Mouse (Mus musculus) liver, embryonic 16.5 days (tissue): ENCODE data around the gene Cdh15. TPM values are rescaled to one million over a fixed set of nuclear protein-coding genes. Genes with fewer than 3 reads are reported as not detected.

Experiments
- ATAC-seq: fragments of 200-750 bp; cut with Nextera tagmentation; 2 replicates; pipeline ENCODE4 v1.8.0; 2017; ENCODE audit warnings: low read depth, mild to moderate bottlenecking, moderate number of reproducible peaks, moderate library complexity
- H3K27ac ChIP-seq: fragments of 300-500 bp; sonication (generic); 2 replicates; pipeline ENCODE4 v1.5.1; 2014; ENCODE audit warnings: mild to moderate bottlenecking, low read length
- H3K27me3 ChIP-seq: fragments of 300-500 bp; sonication (generic); 2 replicates; pipeline ENCODE4 v1.6.1; 2014; ENCODE audit warnings: low read depth, low read length, mixed read lengths; ENCODE audit not compliant: control insufficient read depth, insufficient read depth
- H3K36me3 ChIP-seq: fragments of 300-500 bp; sonication (generic); 2 replicates; pipeline ENCODE4 v1.6.1; 2014; ENCODE audit warnings: mild to moderate bottlenecking; ENCODE audit not compliant: control insufficient read depth, insufficient read depth
- H3K4me1 ChIP-seq: fragments of 300-500 bp; sonication (generic); 2 replicates; pipeline ENCODE4 v1.6.1; 2014; ENCODE audit warnings: low read depth, low read length, mixed read lengths; ENCODE audit not compliant: control insufficient read depth
- H3K4me2 ChIP-seq: fragments of 300-500 bp; sonication (generic); 2 replicates; pipeline ENCODE4 v1.6.1; 2014; ENCODE audit warnings: low read depth, low read length, mixed read lengths
- H3K4me3 ChIP-seq: fragments of 300-500 bp; sonication (generic); 2 replicates; pipeline ENCODE4 v1.5.1; 2014; ENCODE audit warnings: low read depth, mild to moderate bottlenecking, low read length
- H3K9ac ChIP-seq: fragments of 300-500 bp; sonication (generic); 2 replicates; pipeline ENCODE4 v1.6.1; 2014; ENCODE audit warnings: low read depth, low read length
- H3K9me3 ChIP-seq: fragments of 300-500 bp; sonication (generic); replicated peaks from 2 replicates; pipeline ENCODE4 v1.6.1; 2016; ENCODE audit warnings: low read length; ENCODE audit not compliant: control insufficient read depth
- WGBS: fragments of 180-500 bp; shearing (Covaris S2); extraction: QIAGEN DNeasy Blood & Tissue Kit; methylation state at CpG from one replicate; pipeline ENCODE4 v1.1.7; 2014; ENCODE audit not compliant: insufficient replicate concordance; 5-methylcytosine and 5-hydroxymethylcytosine counted together
- polyA plus RNA-seq: library from polyadenylated mRNA; unstranded; fragments of >200 nt; fragmentation: Nextera tagmentation; extraction: Ambion mirVana; gene quantifications from 2 replicates; pipeline ENCODE4 v1.2.1, GENCODE M21; 2015

Cdh15 gene
- polyA plus RNA-seq, 1 experiment from 2014 or later: 0.38 TPM

DNA sequence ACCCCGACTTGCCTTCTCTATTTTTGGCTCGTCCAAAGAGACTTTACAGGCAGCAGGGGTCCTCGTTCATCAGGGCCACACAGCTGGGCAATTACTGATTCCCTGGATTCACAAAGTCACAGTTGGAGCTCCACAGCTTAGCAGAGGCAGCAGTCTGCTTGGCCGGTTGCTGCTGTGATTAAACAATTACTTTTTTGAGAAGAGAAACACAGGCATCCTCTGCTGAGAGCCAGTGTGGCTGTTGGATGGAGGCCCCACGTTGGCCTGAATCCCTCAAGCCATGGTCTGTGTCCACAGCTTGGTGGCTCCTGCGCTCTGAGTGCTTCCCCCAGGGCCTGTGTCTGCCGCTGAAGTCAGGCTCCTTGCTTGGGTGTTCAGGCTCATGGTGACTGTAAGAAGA, 33.2 kb upstream of the Cdh15 start:
- no peak overlapping the region for H3K27ac ChIP-seq
- H3K4me3 ChIP-seq: no peak overlapping the region
- no peaks in the 10 kb centered on the region for H3K9me3 ChIP-seq
- H3K27me3 ChIP-seq: no peaks in the 10 kb centered on the region
- no peak overlapping the region for H3K4me2 ChIP-seq
- WGBS: 58% methylated on average over 7 of the region's 7 CpGs
- no peak for ATAC-seq
- no peaks in the 10 kb centered on the region for H3K36me3 ChIP-seq
- no peak overlapping the region for H3K9ac ChIP-seq
- H3K4me1 ChIP-seq: no peaks in the 10 kb centered on the region

DNA sequence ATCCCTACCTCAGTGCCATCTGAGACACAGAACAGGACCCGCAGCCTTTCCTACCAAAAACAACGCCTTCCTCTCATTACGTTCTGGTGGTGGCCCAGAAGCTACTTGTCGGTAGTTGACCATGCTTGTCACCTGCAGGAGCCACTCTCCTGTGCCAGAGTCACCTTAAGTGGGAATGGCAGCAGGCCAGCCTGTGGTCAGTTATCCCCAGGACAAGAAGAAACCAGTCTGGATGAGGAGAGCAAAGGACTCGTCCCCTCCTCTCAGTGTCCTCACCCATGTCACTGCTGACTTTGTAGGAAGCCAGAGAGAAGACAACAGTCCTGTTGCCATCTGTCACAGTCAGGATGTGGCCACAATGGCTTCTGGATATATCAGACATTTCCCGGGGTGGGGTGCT, 30.8 kb upstream of the Cdh15 start:
- WGBS: 76% methylated on average over 6 of the region's 6 CpGs

DNA sequence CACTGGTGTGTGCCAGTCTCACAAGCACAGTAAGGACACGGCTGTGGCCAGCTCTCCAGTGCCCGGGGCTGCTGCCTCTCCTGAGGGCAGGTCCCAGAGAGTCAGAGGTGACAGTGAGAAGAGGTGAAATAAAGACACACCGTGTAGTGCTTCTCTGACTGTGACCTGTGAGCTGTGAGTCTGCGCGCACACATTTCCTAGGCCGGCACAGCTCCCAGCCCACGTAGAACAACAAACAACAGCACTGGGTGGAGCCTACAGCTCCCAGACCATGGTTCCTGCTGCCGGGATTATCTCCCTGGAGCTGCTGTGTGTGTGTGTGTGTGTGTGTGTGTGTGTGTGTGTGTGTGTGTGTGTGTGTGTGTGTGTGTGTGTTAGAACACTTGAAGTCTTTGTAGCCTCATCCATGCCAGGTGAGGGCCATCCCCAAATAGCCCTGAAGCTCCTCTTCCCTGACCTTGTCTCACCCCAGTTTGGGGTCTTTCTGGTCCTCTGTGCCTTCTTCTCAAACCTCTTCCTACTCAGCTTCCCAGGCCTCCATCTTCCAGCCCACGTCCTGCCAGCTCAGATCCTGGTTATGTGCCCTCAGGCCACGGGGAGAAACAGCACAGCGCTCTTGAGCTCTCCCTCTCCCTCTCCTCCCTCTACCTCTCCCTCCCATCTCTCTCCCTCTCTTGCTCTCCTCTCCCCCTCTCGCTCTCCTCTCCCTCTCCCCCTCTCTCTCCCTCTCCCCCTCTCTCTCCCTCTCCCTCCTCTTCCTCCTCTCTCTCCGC, 29.9 kb upstream of the Cdh15 start:
- H3K27ac ChIP-seq: no peak overlapping the region
- WGBS: 63% methylated on average over 13 of the region's 13 CpGs
- no peak overlapping the region for H3K4me3 ChIP-seq
- H3K4me2 ChIP-seq: no peak overlapping the region
- no peaks in the 10 kb centered on the region for H3K27me3 ChIP-seq
- H3K36me3 ChIP-seq: no peaks in the 10 kb centered on the region
- ATAC-seq: peak; percentile 59
- no peaks in the 10 kb centered on the region for H3K4me1 ChIP-seq
- no peak overlapping the region for H3K9ac ChIP-seq
- no peaks in the 10 kb centered on the region for H3K9me3 ChIP-seq

More for the DNA sequence above, 30.8 kb upstream of the Cdh15 start:
- ATAC-seq: no peak
- Histone ChIP-seq H3K27ac (no peak overlapping the region), H3K4me3 (no peak overlapping the region), H3K4me2 (no peak overlapping the region), H3K36me3 (no peaks in the 10 kb centered on the region), H3K27me3 (no peaks in the 10 kb centered on the region), H3K9me3 (no peaks in the 10 kb centered on the region), H3K4me1 (no peaks in the 10 kb centered on the region), H3K9ac (no peak overlapping the region)

DNA sequence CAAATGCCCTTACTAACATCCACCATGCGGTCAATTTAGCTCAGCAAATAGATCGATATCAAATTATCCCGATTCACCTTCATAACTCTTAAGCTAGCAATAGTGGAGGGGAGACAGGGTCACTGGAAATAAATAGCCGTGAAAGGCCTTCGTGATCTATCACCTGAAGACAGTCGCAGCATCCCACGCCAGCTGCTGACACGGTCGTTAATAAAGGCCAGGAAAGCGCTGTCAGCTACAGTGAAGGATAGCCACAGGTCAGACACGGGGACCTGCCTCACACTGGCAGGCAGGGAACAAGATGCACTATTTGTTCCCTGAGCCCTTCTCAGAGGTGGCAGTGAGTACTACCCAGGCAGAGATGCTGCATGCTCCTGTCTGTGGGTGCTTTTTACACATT, 28.0 kb upstream of the Cdh15 start:
- H3K4me3 ChIP-seq: no peak overlapping the region
- H3K4me1 ChIP-seq: no peaks in the 10 kb centered on the region
- no peaks in the 10 kb centered on the region for H3K36me3 ChIP-seq
- no peak overlapping the region for H3K27ac ChIP-seq
- no peaks in the 10 kb centered on the region for H3K9me3 ChIP-seq
- ATAC-seq: no peak
- H3K9ac ChIP-seq: no peak overlapping the region
- WGBS: 61% methylated on average over 11 of the region's 11 CpGs
- H3K4me2 ChIP-seq: no peak overlapping the region
- no peaks in the 10 kb centered on the region; the same call in 1 of the 2 replicates for H3K27me3 ChIP-seq

DNA sequence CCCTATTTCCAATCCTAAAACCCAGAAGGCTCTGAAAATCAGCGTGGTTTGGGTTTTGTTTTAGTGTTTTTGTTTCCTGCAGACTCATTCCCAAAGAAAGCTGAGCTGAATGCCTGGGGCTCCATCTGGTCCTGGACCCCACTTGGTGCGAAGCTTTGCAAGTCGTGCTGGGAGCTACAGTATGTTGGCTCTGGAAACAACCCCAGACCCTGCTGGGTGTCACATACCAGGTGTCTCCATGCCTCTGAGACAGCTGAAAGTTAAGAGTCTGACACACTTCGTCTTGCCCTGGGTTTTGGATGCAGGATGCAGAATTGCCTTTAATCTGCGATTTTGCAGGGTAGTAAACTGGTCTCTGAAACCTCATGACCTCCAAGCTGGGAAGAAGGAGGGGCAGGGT, 23.2 kb upstream of the Cdh15 start:
- H3K27ac ChIP-seq: no peak overlapping the region
- WGBS: 37% methylated on average over 5 of the region's 5 CpGs
- H3K4me1 ChIP-seq: no peaks in the 10 kb centered on the region
- H3K4me3 ChIP-seq: no peak overlapping the region
- no peak overlapping the region for H3K9ac ChIP-seq
- peaks cover 5% of the 10 kb centered on the region for H3K27me3 ChIP-seq
- no peak overlapping the region for H3K4me2 ChIP-seq
- ATAC-seq: no peak
- no peaks in the 10 kb centered on the region for H3K9me3 ChIP-seq
- H3K36me3 ChIP-seq: no peaks in the 10 kb centered on the region

DNA sequence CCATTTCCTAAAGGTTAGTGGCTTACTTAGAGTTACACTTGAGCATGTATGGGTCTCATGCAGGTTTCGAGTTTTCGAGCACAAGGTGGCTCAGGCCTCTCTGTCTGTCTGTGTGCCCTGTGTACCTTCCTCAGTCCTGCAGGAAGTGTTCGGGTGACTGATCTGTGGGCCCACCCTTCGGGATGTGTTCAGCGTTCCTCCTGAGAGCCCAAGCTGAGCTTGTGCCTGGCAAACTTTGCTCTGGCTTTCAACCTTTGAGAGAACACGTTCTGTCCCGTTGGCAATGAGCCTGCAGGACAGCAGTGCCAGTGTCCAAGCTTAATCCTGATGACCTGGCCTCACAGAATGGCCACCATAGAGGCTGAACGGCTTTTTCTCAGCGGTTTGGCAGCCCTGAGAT, 22.8 kb upstream of the Cdh15 start:
- no peaks in the 10 kb centered on the region for H3K36me3 ChIP-seq
- 52% methylated on average over 9 of the region's 9 CpGs for WGBS
- H3K4me2 ChIP-seq: no peak overlapping the region
- H3K27ac ChIP-seq: no peak overlapping the region
- ATAC-seq: no peak
- peaks cover 5% of the 10 kb centered on the region for H3K27me3 ChIP-seq
- no peaks in the 10 kb centered on the region for H3K4me1 ChIP-seq
- H3K9me3 ChIP-seq: no peaks in the 10 kb centered on the region
- H3K4me3 ChIP-seq: no peak overlapping the region
- H3K9ac ChIP-seq: no peak overlapping the region

DNA sequence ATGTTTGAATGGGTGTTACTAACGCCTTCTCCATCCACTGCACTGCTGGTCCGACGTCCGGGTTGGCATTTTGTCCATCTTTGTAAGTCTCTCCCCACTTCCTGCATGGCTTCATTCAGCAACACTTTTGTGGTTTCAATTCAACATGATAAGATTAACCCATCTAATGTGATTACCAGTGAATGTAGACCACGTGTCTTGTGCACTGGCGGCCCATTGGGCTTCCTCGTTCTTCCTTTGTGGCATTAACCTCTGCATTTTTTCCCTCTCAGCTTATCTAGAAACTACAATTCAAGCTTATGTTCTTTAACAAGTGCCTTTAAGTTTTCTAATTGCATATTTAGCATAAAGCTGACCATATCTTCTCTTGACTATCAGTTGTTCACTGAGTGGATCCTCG, 22.4 kb upstream of the Cdh15 start:
- H3K27ac ChIP-seq: no peak overlapping the region
- no peaks in the 10 kb centered on the region for H3K36me3 ChIP-seq
- 33% methylated on average over 8 of the region's 8 CpGs for WGBS
- peaks cover 5% of the 10 kb centered on the region for H3K27me3 ChIP-seq
- no peaks in the 10 kb centered on the region; the same call in 1 of the 2 replicates for H3K4me1 ChIP-seq
- H3K9ac ChIP-seq: no peak overlapping the region
- H3K4me2 ChIP-seq: no peak overlapping the region
- no peak for ATAC-seq
- no peaks in the 10 kb centered on the region for H3K9me3 ChIP-seq
- H3K4me3 ChIP-seq: no peak overlapping the region

DNA sequence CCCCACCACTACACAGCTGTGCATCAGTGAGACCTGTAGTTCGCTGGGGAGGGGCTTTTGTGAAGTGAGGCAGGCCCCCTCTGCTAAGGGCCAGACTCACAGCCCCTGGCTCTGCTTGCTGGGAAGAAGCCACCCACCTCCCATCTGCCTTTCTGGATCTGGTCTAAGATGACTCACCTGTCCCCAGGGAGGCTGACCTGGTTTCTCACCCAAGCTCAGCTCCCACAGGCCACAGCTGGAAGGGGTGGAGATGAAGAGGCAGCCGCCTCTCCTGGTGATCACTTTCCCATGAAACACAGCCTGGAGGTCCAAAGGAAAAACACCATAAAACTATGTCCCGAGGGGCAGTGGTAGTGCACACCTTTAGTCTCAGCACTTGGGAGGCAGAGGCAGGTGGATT, 18.4 kb upstream of the Cdh15 start:
- Histone ChIP-seq H3K4me3 (no peak overlapping the region), H3K27me3 (peaks cover 5% of the 10 kb centered on the region), H3K9ac (no peak overlapping the region), H3K4me2 (no peak overlapping the region), H3K27ac (no peak overlapping the region), H3K9me3 (no peaks in the 10 kb centered on the region), H3K4me1 (no peaks in the 10 kb centered on the region; the same call in 1 of the 2 replicates), H3K36me3 (no peaks in the 10 kb centered on the region)
- WGBS: 51% methylated on average over 3 of the region's 3 CpGs
- no peak for ATAC-seq

DNA sequence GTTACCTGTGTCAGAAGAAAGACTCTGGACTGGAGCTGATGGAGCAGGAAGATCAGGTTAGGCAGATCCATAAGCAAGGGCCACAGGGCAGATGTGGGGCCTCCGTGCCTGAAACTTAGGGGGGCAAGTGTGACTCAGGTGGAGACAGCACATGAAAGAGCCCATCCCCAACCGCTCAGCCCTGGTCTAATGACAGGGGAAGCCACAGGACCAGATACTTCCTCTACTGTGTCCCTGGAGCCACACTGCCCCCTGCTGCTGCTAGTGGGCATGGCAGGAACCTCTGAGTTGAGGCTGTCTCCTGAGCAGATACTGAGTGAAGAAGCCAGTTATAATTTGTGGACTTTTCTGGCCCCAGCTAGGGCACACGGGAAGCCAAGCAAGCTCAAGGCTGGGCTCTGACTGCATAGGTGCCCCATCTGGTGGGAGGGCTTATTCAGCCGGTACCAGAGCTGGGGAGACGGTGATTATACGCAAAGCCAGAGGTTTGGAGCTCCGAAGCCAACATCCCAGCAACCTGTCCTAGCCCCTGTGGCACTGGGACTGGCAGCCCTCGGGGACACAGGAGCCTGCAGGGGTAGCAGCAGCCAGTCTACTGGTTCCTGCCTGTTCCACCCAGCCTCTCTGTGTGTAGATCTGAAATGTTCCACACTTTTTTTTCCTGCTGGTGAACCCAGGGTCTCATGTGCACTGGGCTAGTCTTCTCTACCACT, 17.3 kb upstream of the Cdh15 start:
- peak; percentile 78 for ATAC-seq
- Histone ChIP-seq H3K36me3 (no peaks in the 10 kb centered on the region), H3K27me3 (peaks cover 5% of the 10 kb centered on the region; the same call in 1 of the 2 replicates), H3K4me2 (no peak overlapping the region), H3K4me3 (no peak overlapping the region), H3K9me3 (no peaks in the 10 kb centered on the region), H3K9ac (0 out of 2 replicates have a peak overlapping the region, but pooled peaks have one; percentile 27), H3K4me1 (no peaks in the 10 kb centered on the region; the same call in 1 of the 2 replicates), H3K27ac (no peak overlapping the region)
- WGBS: 37% methylated on average over 8 of the region's 8 CpGs
